Mouse (Mus musculus) myocyte (in vitro differentiated cells): ENCODE results near the gene Myo1g.

Experiments
- E2F4 ChIP-seq: IDR thresholded peaks from one replicate; pipeline ENCODE4 v1.6.1; 2011; ENCODE audit warnings: mild to moderate bottlenecking, control low read depth, moderate library complexity; ENCODE audit not compliant: insufficient read depth
- MAX ChIP-seq: IDR thresholded peaks from one replicate; pipeline ENCODE4 v1.6.1; 2011; ENCODE audit warnings: low read depth, mild to moderate bottlenecking, control low read depth
- MYOG ChIP-seq, 3 experiments: IDR thresholded peaks; one replicate each; pipeline ENCODE4 v1.6.1; 2011; ENCODE audit warnings: control low read depth in 2 of 3, low read depth in 2 of 3, mild to moderate bottlenecking in 2 of 3; ENCODE audit not compliant: insufficient read length in 2 of 3, control insufficient read depth in 1 of 3, insufficient read depth in 1 of 3
- POLR2A ChIP-seq: IDR thresholded peaks from one replicate; pipeline ENCODE4 v1.6.1; 2011; ENCODE audit warnings: low read depth, mild to moderate bottlenecking, control low read depth, moderate library complexity; ENCODE audit not compliant: insufficient read length
- POLR2AphosphoS2 ChIP-seq: IDR thresholded peaks from one replicate; pipeline ENCODE4 v1.6.1; 2011; ENCODE audit warnings: low read depth, control low read depth; ENCODE audit not compliant: insufficient read length
- REST ChIP-seq: IDR thresholded peaks from one replicate; pipeline ENCODE4 v1.6.1; 2011; ENCODE audit warnings: mild to moderate bottlenecking, control low read depth, moderate library complexity; ENCODE audit not compliant: insufficient read depth, insufficient read length
- USF1 ChIP-seq: IDR thresholded peaks from one replicate; pipeline ENCODE4 v1.6.1; 2011; ENCODE audit warnings: low read depth, mild to moderate bottlenecking, control low read depth, moderate library complexity

DNA sequence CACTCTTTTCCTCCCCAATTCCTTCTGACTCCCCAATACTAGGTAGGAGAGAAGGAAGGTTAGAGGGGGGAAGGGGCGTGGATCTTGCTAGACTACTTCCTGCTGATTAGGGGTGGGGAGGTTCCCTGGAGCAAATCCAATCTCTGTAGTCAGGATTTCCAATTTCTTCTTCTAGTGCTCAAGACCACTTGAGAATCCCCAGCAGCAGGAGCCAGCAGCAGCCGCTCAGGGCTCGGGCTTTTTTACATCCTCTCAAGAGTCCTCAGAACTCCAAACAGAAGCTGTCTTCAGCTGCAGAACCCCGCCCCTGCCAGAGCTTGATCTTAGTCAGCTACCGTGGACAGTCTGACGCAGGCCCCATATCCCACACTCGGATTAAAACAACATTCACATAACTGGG is 33.3 kb downstream of the Myo1g start:
- TF ChIP-seq POLR2A (no peak), USF1 (no peak), MYOG (IDR thresholded peaks at IDR 0.05; ENCODE audit: control insufficient read depth in 1 of 3, insufficient read depth in 1 of 3, insufficient read length in 2 of 3, low read depth in 2 of 3) (no peak), REST (no peak), POLR2AphosphoS2 (no peak), MAX (no peak), E2F4 (no peak)
